Mouse (Mus musculus) adrenal gland, adult (tissue): ENCODE data around the gene 4930522L14Rik.
"Not testable (repeated sequence)": the region's sequence is repeated elsewhere in the genome, so short reads cannot be mapped to it uniquely, and the experiment has no call there.

Experiments used
- DNase-seq, 2 experiments: peaks; one replicate each; pipeline ENCODE4 v3.0.0; 2022 to 2023; ENCODE audit warnings: low spot score in 1 of 2; ENCODE audit not compliant: inconsistent age in 2 of 2

The 4930522L14Rik gene

DNA sequence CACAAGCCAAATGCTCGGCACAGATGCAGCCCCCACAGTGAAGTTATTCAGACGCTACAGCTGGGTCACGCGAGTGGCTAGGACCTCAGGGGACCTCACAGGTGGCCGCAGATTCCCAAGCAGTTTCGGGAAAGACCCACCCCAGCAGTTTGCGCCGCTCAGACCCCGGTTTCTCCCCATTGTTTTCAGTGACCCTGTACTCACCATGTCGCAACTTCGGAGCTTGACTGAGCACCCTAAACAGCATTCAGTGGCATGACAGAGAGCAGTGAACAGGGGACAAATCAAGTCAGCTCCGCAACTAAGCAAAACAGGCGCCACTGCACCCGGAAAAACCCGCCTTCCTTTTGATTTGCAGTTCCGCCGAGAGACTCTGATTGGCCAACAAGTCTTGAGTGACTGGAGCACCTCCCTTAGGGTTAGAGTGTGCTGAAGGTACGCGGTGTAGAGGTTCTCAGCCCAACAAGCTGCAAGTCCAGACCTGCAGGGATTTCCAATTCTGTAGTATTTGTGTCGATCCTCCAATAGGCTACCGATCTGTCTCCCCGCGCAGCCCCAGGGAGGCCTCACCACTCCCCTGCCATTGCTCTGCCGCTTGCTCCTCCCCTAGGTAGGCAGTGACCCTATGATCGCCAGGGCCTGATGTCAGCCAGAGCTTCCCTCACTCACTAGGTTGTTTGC, at the start of gene 4930522L14Rik:
4930522L14Rik (minus strand) TSS at position 496 of the 681 bp plus-strand sequence.
- peak; percentile 85 to 95 for DNase-seq

GRCm38 (mm10) chr5:109801466-109801865, 49.8 kb upstream of the 4930522L14Rik start:
- DNase-seq: not testable (repeated sequence)

DNA sequence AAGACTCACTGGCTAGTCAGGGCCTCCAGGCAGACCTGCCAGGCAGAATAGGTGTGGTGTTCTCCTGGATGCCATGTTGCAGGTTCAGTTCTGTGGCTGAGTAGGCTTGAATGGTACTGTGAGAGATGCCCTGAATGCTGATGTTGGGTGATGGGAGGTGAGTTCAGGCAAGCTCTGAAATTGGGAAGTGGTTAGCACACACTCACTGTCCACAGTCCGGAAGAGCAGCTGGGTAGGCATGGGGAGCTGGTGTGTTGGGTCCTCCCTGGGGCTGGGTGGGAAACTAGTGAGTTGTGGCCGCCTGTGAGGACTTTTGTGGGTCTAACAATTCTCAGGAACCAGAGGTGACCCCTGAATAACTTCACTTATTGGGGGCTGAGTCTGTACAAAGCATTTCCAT, 48.3 kb upstream of the 4930522L14Rik start:
- DNase-seq: not testable (repeated sequence)

DNA sequence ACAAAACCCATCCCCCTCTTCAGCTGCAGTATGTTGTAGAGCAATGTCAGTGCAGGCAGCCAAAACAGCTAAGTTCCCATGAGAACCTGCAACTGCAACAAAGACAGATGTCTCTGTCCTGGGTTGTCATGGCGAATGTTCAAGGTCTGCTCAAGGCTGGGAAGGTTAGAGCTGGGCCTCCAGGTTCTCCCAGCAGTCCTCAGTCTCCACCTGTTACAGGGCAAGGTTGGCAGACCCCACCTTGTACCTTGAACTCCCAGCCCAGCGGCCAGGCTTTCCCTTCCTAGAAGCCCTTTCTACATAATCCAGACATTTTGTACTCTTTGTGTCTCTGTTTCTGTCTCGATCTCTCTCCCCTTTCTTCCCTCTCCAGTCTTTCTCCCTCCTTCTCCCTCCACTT, 45.3 kb upstream of the 4930522L14Rik start:
- not testable (repeated sequence) for DNase-seq

GRCm38 (mm10) chr5:109795967-109796652, 44.4 kb upstream of the 4930522L14Rik start:
- DNase-seq: peak; percentile 65 to 92

DNA sequence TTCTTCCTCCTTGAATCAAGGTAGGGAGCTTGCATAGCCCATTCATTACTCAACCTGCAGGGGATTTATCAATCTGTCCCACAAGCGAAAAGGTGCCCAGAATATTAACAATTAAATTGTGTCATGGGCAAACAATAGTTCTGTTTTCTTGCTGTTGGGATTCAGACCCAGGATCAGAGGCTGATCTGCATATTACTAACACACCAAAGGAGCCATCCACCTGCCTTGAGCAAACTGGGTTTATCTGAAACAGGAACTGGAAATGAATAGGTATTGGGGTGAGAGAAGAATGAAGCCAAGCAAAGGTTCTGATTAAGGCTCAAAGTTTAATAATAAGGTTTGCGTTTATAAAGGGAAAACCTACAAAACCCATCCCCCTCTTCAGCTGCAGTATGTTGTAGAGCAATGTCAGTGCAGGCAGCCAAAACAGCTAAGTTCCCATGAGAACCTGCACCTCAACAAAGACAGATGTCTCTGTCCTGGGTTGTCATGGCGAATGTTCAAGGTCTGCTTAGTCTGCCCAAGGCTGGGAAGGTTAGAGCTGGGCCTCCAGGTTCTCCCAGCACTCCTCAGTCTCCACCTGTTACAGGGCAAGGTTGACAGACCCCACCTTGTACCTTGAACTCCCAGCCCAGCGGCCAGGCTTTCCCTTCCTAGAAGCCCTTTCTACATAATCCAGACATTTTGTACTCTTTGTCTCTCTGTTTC, 541 bp upstream of the 4930522L14Rik start:
- DNase-seq: peak; percentile 17 to 47

DNA sequence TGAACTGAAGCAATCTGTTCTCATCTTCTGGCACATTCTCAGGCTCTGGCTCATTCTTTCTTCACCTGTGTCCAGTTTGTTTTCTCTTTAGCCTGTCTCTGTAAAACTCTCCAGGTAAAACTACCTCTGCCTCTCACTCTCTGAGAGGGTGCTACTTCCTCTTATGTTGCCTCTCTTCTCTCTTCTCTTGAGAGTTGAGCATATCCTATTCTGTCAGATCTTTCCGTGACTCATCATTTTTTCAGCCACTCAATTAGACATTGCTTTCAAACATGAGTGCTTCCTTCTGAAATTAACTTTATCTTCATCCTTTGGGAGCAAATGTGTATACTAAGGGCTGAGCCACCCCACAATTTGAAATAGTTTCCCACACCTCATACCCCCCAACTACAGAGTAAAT, 6.6 kb downstream of the 4930522L14Rik start:
- not testable (repeated sequence) for DNase-seq

GRCm38 (mm10) chr5:109717341-109717740, 34.3 kb downstream of the 4930522L14Rik start:
- DNase-seq: not testable (repeated sequence)

- peak in 1 of 2 experiments; percentile 28 for DNase-seq
These were observed 60.3 kb downstream of the 4930522L14Rik start for GRCm38 (mm10) chr5:109691205-109691965.

- peak; percentile 83 to 94 for DNase-seq
These were observed 61.0 kb downstream of the 4930522L14Rik start, which contains the start of gene 5430403G16Rik for GRCm38 (mm10) chr5:109690537-109691201. Gene 5430403G16Rik, minus strand, starts transcription at chr5:109691041.
